Mouse (Mus musculus) frontal cortex, postnatal 10 days (tissue): ENCODE data around the gene Fndc7.
"Not testable (repeated sequence)": the region's sequence is repeated elsewhere in the genome, so short reads cannot be mapped to it uniquely, and the experiment has no call there.

ENCODE experiments used
- DNase-seq, 2 experiments: peaks; one replicate each; pipeline ENCODE4 v3.0.0; 2022; ENCODE audit warnings: low spot score in 2 of 2, mixed read lengths in 1 of 2

Fndc7 gene

DNA sequence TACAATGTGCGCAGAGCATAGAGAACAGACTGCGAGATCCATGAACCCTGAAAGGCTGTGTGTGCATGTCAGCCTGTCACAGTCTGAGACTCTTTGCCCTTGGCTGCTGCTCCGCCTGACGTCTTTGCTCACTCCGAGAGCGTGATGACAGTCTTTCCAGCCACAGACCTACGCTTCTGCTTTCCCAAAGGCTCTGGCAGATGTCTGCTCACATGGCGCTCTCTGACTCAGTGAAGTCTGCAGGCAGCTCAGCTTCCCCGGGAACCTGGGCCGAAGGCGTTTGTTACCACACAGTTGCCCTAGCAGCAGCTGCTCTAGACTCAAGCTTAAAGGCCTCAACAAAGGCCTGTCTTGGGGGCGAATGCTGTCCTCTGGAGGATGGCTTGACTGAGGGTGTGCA is 34.4 kb downstream of the Fndc7 start:
- DNase-seq = peak; percentile 70 to 79

GRCm38 (mm10) chr3:108853266-108853665 is 36.5 kb downstream of the Fndc7 start:
- no peak for DNase-seq

DNA sequence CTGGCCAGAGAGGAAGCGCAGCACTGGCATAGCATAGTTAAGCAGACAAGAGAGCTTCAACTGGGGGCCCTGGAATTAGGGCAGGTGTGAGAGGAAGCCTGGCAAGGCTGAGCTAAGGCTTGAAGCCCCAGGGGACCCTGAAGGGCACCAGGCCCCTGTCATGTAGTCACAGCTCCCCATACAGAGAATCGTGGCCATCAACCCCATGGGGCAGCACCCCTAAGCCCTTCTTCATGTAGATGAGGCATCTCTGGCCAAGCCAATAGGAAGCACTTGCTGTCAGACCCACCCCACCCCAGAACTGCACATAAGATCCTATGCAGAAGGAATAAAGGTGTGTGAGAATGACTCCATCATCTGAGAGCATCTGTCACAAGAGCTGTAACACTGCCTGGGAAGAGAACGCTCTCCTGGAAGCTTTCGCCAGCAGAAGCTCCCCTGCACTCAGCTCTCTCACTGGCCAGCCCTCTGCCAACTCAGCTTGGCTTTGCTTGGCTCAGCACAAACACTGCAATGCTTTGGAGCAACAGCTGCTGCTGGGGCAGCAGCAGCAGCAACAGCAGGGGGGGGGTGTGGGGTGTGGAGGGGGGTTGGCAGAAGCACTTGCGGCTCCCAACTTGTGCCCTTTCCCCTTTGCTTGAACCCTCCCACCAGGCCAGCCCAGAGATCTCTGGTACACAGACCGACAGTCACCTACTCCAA is 37.7 kb downstream of the Fndc7 start:
- DNase-seq = no peak

DNA sequence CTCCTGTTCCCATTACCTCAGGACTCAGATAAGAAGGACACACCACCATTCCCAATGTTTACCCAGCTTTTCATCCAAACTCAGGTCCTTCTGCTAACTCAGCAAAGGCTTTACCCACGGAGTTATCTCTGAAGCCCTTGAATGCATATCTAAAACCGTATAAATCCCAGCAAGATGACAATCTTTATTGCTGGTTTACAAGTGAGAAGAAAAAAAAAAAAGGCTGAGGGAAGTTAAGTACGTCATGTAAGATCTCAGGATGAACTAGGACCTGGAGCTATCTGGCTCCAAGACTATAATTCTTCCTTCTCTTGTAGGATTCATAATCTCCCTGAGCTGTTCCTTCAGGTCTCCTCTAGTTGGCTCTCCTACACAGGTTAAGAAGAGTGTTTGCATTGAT is 38.3 kb downstream of the Fndc7 start:
- DNase-seq = no peak

- no peak for DNase-seq
Observed at GRCm38 (mm10) chr3:108851075-108851474, 38.7 kb downstream of the Fndc7 start.

DNA sequence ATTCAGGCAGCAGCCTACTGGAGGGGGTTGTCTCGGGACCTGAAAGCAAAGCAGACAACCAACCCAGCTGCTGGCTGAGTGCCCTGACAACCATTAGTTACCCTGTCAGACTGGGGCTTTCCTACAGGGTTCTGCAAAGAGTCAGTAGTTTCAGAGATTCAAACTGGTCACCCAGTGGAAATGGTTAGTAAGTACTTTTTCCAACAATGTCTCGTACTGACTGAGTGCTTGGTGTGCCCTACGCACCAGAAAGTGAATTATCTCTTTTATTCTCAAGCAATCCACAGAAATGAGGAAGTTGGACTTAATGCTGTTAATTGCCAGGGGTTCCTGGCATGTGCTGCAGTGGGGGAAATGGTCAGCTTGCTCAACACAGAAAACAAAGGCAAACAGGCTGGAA is 39.3 kb downstream of the Fndc7 start:
- no peak for DNase-seq

GRCm38 (mm10) chr3:108846616-108847015 is 43.2 kb downstream of the Fndc7 start:
- DNase-seq = no peak

DNA sequence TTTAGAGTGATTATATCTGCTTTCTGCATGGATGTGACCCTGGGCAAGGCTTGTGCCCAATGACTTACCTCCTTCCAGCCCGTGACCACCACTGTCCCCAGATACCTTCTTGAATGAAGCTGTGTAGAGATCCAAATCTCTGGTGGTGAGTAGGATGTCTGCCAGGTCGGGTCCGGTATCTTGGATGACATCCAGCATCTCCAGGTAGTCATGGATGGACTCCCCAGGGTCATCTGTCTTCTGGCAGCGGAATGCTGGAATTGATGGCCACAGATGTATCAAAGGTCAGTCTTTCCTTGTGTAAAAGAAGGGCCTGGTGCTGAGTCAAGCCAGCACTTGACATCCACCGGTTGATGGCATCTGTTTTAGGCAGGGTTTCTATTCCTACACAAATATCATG is 45.3 kb downstream of the Fndc7 start:
- no peak for DNase-seq

DNA sequence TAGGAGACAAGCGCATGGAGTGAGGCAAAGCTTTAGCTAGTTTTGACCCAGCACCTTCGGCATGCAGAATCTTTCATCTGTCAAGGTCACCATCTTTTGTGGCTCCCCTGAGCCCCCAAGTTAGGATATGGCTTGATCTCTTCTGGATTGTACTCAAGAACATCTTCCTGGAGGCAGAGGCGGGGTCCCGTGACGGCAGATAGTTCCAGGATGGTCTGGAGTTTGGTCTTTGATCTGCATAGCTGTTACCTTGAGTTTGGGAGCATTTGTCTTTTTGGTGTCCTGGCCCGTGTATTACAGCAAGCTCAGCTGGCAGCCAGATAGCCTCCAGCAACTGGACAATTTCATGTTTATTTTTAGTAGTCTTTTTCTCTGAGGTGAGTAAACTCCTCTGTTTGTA is 45.8 kb downstream of the Fndc7 start:
- DNase-seq = no peak

- DNase-seq = no peak
Observed at GRCm38 (mm10) chr3:108840716-108841054, 49.1 kb downstream of the Fndc7 start.

- DNase-seq = peak; percentile 96 to 98
Observed at GRCm38 (mm10) chr3:108840000-108840715, 49.6 kb downstream of the Fndc7 start, which contains the start of gene Stxbp3. TSS of gene Stxbp3 (minus strand) at chr3:108840526.

DNA sequence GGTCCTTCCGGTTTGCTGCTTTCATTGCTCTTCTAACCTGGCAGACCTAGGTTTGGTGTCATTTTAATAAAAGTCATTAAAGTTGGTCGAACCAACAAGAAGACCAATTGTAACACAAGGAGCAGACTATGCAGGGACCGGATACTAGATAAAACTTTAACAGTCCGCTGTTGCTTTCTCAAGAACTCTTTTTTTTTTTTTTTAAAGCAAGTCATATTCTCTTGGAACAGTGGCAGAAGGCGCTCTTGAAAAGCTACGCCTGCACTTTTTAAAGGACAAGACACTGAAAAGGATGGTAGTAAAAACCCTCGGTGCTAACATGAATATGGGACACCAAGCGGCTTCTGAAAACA is 50.2 kb downstream of the Fndc7 start:
- DNase-seq = no peak

DNA sequence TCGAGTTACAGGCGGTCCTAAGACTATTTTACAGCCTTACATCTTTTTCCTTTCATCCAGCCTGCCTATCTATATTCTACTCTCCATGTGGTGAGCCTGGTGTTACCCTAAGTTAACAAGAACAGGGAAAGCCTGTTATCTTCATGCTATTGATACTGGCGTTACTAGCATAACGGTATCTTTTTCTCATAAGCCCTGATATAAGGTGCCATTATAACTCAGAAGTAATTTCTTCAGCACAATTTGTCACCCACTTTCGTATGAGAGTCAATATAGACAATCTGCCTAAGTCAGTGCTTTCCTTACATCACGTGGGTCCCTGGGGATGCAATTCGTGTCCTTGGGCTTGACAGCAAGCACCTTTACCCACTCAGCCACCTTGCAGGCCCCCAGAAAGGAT is 50.8 kb downstream of the Fndc7 start:
- no peak for DNase-seq

DNA sequence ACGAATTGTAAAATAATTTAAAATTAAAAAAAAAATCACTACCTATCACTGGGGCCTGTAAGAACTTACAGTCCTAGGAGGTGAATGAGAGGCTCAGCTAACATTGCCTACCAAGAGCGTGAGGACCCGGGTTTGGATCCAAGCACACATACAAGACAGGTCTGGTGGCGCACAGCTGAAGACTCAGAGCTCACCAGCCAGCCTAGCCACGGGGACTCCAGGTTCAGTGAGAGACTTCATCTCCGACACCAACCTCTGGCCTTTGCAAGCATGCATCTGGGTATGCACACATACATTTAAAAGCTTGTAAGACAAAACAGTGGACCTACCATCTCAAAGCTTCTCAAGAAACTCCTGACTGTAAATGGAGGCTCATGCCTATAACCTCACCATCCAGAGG is 52.9 kb downstream of the Fndc7 start:
- DNase-seq = no peak

DNA sequence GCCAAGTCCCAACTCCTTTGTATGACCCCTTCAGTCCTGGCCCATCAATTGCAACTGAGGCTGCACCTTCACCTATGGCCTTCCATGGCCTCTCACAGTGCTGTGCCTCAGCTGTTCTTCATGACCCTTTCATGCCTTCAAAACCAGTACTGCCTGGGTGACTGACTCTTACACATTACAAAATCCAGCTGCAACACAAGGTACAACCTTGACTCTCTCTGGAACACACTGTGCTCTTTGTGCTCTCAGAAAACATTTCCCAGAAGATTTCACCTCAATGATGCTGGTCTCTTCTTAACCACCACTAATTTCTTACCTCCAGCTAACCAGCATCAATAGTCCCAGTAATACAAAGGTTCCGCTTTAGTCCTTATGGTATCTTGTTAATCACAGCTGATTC is 56.1 kb downstream of the Fndc7 start:
- DNase-seq = not testable (repeated sequence)

DNA sequence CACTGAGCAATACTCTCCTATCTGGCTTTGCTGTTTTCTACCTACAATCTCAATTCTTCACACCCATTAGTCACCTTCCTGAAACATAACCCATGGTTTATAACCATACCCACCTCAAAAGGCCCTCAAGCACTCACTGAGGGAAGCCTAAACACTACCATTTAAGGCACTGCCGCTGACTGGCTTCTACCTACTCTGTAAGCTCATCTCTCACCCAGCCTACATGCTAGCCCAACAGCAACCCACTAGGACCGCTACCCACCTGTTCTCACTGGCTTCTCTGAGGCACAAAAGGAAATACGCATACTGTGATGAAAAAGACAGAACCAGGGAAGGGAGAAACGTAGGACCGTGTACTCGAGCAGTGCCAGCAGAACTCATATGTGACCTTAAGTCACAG is 58.1 kb downstream of the Fndc7 start:
- DNase-seq = no peak

DNA sequence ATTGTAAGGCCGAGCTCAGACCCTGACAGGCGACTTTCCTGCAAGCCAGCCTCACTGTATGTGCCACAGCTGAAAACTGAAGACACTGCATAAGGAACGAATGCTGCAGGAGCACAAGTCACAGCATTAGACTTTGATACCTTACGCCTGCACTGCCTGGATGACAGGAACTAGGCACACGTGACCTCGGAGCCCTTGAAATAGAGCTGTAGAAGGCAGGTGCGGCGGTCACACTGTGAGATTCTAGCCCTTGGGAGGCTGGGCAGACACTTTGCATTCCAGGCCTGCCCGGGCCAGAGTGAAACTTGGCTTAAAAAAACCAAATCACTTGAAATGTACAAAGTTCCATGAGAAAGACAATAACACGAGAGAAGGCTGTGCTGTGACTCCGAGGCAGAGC is 59.3 kb downstream of the Fndc7 start:
- no peak for DNase-seq

DNA sequence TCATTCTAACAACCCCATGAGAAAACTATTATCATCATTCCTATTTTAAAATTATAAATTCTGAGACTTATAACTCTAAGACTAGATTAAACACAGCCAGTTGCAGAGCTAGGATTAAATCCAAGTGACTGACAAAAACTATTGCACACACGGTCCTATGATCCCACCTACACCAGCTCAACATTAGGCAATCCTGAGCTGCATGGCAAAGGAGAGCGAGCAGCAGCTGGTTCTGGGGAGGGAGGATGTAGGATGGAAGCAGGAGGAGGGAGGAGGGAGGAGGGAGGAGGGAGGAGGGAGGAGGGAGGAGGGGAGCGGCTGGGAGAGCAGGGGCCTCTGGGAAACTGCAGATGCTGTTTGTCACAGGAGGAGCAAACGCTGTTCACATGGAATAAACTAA is 74.2 kb downstream of the Fndc7 start:
- DNase-seq = no peak

- DNase-seq = no peak
Observed at GRCm38 (mm10) chr3:108810747-108811263, 79.0 kb downstream of the Fndc7 start.

GRCm38 (mm10) chr3:108805622-108806021 is 84.2 kb downstream of the Fndc7 start:
- no peak for DNase-seq
